Mouse (Mus musculus) heart, postnatal 0 days (tissue): ENCODE measurements around the gene Scn3a. TPM values are rescaled to one million over a fixed set of nuclear protein-coding genes. Genes with fewer than 3 reads are reported as not detected.
A peak's percentile ranks its signal among the peaks of the same experiment; 100 is the strongest.

Experiments used
- ATAC-seq: fragments of 200-750 bp; cut with Nextera tagmentation; 2 replicates; pipeline ENCODE4 v1.8.0; 2017; ENCODE audit warnings: low read depth, moderate number of reproducible peaks, moderate library complexity; ENCODE audit not compliant: insufficient read depth
- DNase-seq: peaks from one replicate; pipeline ENCODE4 v3.0.0-alpha.2; 2016; ENCODE audit warnings: low spot score
- H3K27ac ChIP-seq: fragments of 300-500 bp; sonication (generic); 2 replicates; pipeline ENCODE4 v1.5.1; 2014; ENCODE audit warnings: low read depth, mild to moderate bottlenecking
- H3K27me3 ChIP-seq: fragments of 300-500 bp; sonication (generic); 2 replicates; pipeline ENCODE4 v1.6.1; 2014; ENCODE audit warnings: low read length, mixed read lengths; ENCODE audit not compliant: control insufficient read depth, insufficient read depth
- H3K36me3 ChIP-seq: fragments of 300-500 bp; sonication (generic); replicated peaks from 2 replicates; pipeline ENCODE4 v1.6.1; 2014; ENCODE audit warnings: low read length, mixed read lengths; ENCODE audit not compliant: control insufficient read depth, insufficient read depth
- H3K4me1 ChIP-seq: fragments of 300-500 bp; sonication (generic); 2 replicates; pipeline ENCODE4 v1.6.1; 2014; ENCODE audit warnings: antibody characterized with exemption; ENCODE audit not compliant: control insufficient read depth, insufficient read depth
- H3K4me2 ChIP-seq: fragments of 300-500 bp; sonication (generic); 2 replicates; pipeline ENCODE4 v1.6.1; 2014; ENCODE audit warnings: low read depth, mild to moderate bottlenecking, low read length, moderate library complexity
- H3K4me3 ChIP-seq: fragments of 300-500 bp; sonication (generic); 2 replicates; pipeline ENCODE4 v1.5.1; 2014; ENCODE audit warnings: low read depth, low read length
- H3K9ac ChIP-seq: fragments of 300-500 bp; sonication (generic); replicated peaks from 2 replicates; pipeline ENCODE4 v1.6.1; 2014; ENCODE audit warnings: low read depth, low read length, mixed read lengths
- H3K9me3 ChIP-seq: fragments of 300-500 bp; sonication (generic); replicated peaks from 2 replicates; pipeline ENCODE4 v1.6.1; 2016; ENCODE audit warnings: low read length; ENCODE audit not compliant: control insufficient read depth
- CTCF ChIP-seq: IDR thresholded peaks from 2 replicates; pipeline ENCODE4 v1.5.1; 2016; ENCODE audit warnings: antibody characterized with exemption, control low read depth, low read depth
- EP300 ChIP-seq: IDR thresholded peaks from 2 replicates; pipeline ENCODE4 v1.6.1; 2016; ENCODE audit warnings: antibody characterized with exemption, low read depth
- WGBS: fragments of 180-500 bp; shearing (Covaris S2); extraction: QIAGEN DNeasy Blood & Tissue Kit; methylation state at CpG from one replicate; pipeline ENCODE4 v1.1.7; 2014; 5-methylcytosine and 5-hydroxymethylcytosine counted together
- polyA plus RNA-seq: library from polyadenylated mRNA; unstranded; fragments of >200 nt; fragmentation: Nextera tagmentation; extraction: Ambion mirVana; gene quantifications from 2 replicates; pipeline ENCODE4 v1.2.1, GENCODE M21; 2015
- total RNA-seq: library from RNA; depleted of rRNA; stranded (reverse); fragments of >200 nt; gene quantifications from 2 replicates; pipeline ENCODE4 v1.2.3, GENCODE M21; 2014; ENCODE audit warnings: low replicate concordance; rRNA removed

Scn3a gene
- 0.35 and 0.42 TPM in 2 replicates for total RNA-seq
- 0.15 and 0.23 TPM in 2 replicates for polyA plus RNA-seq

GRCm38 (mm10) chr2:65566793-65567787 is at the start of gene Scn3a:
Scn3a (minus strand) TSS chr2:65567627.
- H3K27me3 ChIP-seq, result no peaks in the 10 kb centered on the region
- H3K9ac ChIP-seq, result no peak within 1 kb of the TSS
- DNase-seq, result peak; percentile 70
- peak; percentile 91 for TF ChIP-seq CTCF
- TF ChIP-seq EP300, result no peak
- H3K4me3 ChIP-seq, result no peak within 1 kb of the TSS
- H3K4me2 ChIP-seq, result peak within 1 kb of the TSS; percentile 33; the same call in 1 of the 2 replicates
- H3K36me3 ChIP-seq, result no peaks in the 10 kb centered on the region
- no peak for ATAC-seq
- H3K4me1 ChIP-seq, result no peaks in the 10 kb centered on the region
- 27% methylated on average over 16 of the region's 16 CpGs for WGBS
- H3K9me3 ChIP-seq, result no peaks in the 10 kb centered on the region
- no peak within 1 kb of the TSS for H3K27ac ChIP-seq

GRCm38 (mm10) chr2:65611887-65612286 is 44.5 kb upstream of the Scn3a start:
- no peaks in the 10 kb centered on the region for H3K27me3 ChIP-seq
- TF ChIP-seq EP300, result no peak
- TF ChIP-seq CTCF, result no peak
- H3K9me3 ChIP-seq, result no peaks in the 10 kb centered on the region
- H3K9ac ChIP-seq, result no peak overlapping the region
- 73% methylated on average over 4 of the region's 4 CpGs for WGBS
- H3K4me3 ChIP-seq, result no peak overlapping the region
- H3K4me2 ChIP-seq, result no peak overlapping the region
- DNase-seq, result no peak
- no peaks in the 10 kb centered on the region for H3K4me1 ChIP-seq
- ATAC-seq, result no peak
- H3K27ac ChIP-seq, result no peak overlapping the region
- no peaks in the 10 kb centered on the region for H3K36me3 ChIP-seq

- DNase-seq (no peak), ATAC-seq (no peak)
- Histone ChIP-seq H3K4me1 (no peaks in the 10 kb centered on the region), H3K27me3 (no peaks in the 10 kb centered on the region), H3K9ac (no peak overlapping the region), H3K4me2 (no peak overlapping the region), H3K36me3 (no peaks in the 10 kb centered on the region), H3K4me3 (no peak overlapping the region), H3K27ac (no peak overlapping the region), H3K9me3 (no peaks in the 10 kb centered on the region)
- TF ChIP-seq EP300, result no peak
- no peak for TF ChIP-seq CTCF
Observed at GRCm38 (mm10) chr2:65607813-65608212, 40.4 kb upstream of the Scn3a start.

- no peaks in the 10 kb centered on the region for H3K36me3 ChIP-seq
- no peak for DNase-seq
- H3K9me3 ChIP-seq, result no peaks in the 10 kb centered on the region
- WGBS, result 71% methylated on average over 5 of the region's 5 CpGs
- no peak overlapping the region for H3K27ac ChIP-seq
- H3K4me2 ChIP-seq, result no peak overlapping the region
- no peak overlapping the region for H3K9ac ChIP-seq
- no peak for ATAC-seq
- no peaks in the 10 kb centered on the region for H3K27me3 ChIP-seq
- H3K4me1 ChIP-seq, result no peaks in the 10 kb centered on the region
- H3K4me3 ChIP-seq, result no peak overlapping the region
- TF ChIP-seq CTCF, result no peak
- TF ChIP-seq EP300, result no peak
Observed at GRCm38 (mm10) chr2:65587679-65588078, 20.3 kb upstream of the Scn3a start.

GRCm38 (mm10) chr2:65567925-65568324 is 498 bp upstream of the Scn3a start:
- Histone ChIP-seq H3K4me3 (no peak overlapping the region), H3K9ac (no peak overlapping the region), H3K4me1 (no peaks in the 10 kb centered on the region), H3K27ac (no peak overlapping the region), H3K36me3 (no peaks in the 10 kb centered on the region), H3K9me3 (no peaks in the 10 kb centered on the region), H3K4me2 (no peak overlapping the region), H3K27me3 (no peaks in the 10 kb centered on the region)
- DNase-seq (no peak), ATAC-seq (no peak)
- TF ChIP-seq CTCF, result no peak
- no peak for TF ChIP-seq EP300
- 88% methylated on average over 4 of the region's 4 CpGs for WGBS
